Comparison of ENCODE assay signal across 1 mouse cellular context in genomic region chr6:82917778-82918129, GRCm38 (mm10).
TF ChIP-seq lines count a peak whose summit lies in the region.

No protein-coding gene starts in this region.

TF ChIP-seq in MEL, 35 proteins besides CTCF, POLR2A, EP300 and RAD21 (continued from another document):
- no peak for TF ChIP-seq MYB (IDR thresholded peaks at IDR 0.05; ENCODE audit: low read depth, low read length)
- no peak for TF ChIP-seq POLR2AphosphoS5 (IDR thresholded peaks at IDR 0.05; ENCODE audit: borderline replicate concordance, low read depth, low read length)
- TF ChIP-seq SMC3 (IDR thresholded peaks at IDR 0.05; ENCODE audit: low read depth, low read length) = peak; percentile 85
